Mouse (Mus musculus): ENCODE measurements at regions not wholly inside any gene's neighbourhood (a gene's known extent, or its start where the extent isn't known, plus 50 kb on each side); places are given as distances from the start of the nearest gene placed in this dataset.

GRCm38 (mm10) chr2:169057831-169058230, 102.4 kb upstream of the Zfp64 start:
- DNase-seq (ENCODE audit: low spot score in 2 of 2) = no peak

GRCm38 (mm10) chr2:169049947-169050346, 94.6 kb upstream of the Zfp64 start:
- no peak for DNase-seq (ENCODE audit: low spot score in 2 of 2)

DNA sequence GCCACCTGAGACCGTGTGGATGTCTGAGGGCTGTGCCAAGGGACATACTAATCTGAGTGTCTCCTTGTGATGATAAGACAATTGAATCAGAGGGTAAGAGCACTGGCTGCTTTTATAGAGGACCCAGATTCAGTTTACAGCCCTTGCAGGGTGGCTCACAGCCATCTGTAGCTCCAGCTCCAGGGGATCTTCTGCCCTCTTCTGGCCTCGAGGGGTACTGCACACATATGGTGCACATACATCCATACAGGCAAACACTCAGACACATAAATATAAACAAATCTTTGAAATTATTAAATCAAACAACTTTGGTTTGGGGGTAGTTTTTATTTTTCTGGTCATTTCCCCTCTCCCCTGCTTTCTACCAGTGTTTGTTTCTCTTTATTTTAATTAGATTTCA, 86.4 kb upstream of the Zfp64 start:
- DNase-seq (ENCODE audit: low spot score in 2 of 2) = no peak

- DNase-seq (ENCODE audit: low spot score in 2 of 2) = no peak
Measured at GRCm38 (mm10) chr2:169037975-169038374, 82.6 kb upstream of the Zfp64 start.

GRCm38 (mm10) chr2:169037519-169037918, 82.1 kb upstream of the Zfp64 start:
- DNase-seq (ENCODE audit: low spot score in 2 of 2) = no peak

DNA sequence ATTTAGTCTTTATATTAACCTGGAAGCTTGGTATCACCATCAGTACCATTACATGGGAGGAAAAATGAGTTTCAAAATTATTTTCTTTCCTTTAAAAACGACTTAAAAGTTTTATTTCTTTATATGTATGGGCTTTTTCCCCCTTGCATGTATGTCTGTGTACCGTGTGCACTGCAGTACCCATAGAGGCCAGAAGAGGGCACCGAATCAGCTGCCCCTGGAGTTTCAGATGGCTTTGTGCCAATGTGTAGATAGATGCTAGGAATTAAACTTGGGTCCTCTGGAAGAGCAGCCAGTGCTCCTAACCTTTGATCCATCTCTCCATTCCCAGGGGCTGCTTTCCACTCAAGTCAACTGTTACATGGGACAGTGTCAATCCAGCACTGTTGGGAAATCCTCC, 79.9 kb upstream of the Zfp64 start:
- peak in 1 of 2 experiments; percentile 6 for DNase-seq (ENCODE audit: low spot score in 2 of 2)

- DNase-seq (ENCODE audit: low spot score in 2 of 2) = no peak
Measured at GRCm38 (mm10) chr2:169033997-169034396, 78.6 kb upstream of the Zfp64 start.

GRCm38 (mm10) chr2:169033181-169033580, 77.8 kb upstream of the Zfp64 start:
- DNase-seq (ENCODE audit: low spot score in 2 of 2) = no peak

DNA sequence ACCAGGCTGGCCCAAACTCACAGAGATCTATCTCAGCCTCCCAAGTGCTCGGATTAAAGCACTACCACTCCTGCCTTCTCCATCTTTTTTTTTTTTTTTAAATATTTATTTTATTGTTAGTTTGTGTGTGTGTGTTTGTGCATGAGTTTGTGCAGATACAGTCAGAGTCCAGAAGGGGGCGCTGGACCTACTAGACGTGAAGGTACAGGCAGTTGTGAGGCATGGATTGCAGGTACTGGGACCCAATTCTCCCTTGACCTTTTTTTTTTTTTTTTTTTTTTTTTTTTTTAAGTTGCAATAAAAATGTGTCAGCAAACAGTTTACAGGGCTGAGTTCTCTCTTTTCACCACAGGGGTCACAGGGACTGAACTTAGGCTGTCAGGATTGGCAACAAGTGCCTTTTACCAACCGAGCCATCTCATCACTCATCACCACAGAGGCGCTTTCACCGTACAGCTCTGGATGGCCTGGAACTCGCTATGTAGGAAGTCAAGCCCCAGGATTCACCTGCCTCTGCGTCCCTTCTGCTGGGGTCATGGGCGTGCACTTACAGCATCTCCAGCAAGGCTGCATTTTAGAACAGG, 73.2 kb upstream of the Zfp64 start:
- no peak for DNase-seq (ENCODE audit: low spot score in 2 of 2)

- DNase-seq (ENCODE audit: low spot score in 2 of 2) = no peak
Measured at GRCm38 (mm10) chr2:169019037-169019436, 63.6 kb upstream of the Zfp64 start.

DNA sequence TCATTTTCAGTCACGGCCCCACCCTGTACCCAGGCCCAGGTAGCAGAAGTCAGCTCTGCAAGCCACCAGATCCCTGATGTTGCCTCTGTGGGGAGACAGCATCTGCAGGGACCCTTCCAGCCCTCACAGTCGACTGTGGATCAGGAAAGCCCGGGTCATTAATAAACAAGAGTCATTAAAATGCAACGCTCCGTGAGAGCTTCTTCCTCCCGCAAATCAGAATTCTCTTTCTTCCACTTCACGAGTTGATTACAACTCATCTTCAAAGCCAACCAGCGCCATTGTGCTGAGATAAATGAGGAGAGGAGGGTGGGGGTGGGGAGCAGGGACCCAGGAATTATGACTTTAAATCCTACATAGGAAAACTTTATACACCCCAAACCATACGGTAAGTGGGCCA, 54.9 kb upstream of the Zfp64 start:
- no peak for DNase-seq (ENCODE audit: low spot score in 2 of 2)

DNA sequence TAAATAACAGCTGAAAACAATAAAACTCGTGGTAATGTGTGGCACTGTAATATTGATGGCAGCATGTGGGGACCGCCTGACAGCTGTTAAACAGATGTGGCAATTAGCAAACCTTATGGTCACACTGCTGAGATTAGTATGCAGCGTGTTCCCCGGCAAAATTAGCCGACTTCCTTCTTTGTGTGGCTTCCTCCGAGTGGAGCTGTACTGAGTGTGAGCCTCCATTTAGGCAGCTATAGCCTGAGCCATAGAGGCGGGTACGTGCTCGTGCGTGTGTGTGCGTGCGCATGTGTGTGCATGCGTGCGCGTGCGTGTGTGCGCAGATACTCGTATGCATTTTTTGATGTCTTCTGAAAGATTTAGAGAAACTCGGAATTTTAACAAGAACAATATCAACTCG, 53.4 kb upstream of the Zfp64 start:
- no peak for DNase-seq (ENCODE audit: low spot score in 2 of 2)

- DNase-seq (ENCODE audit: low spot score in 2 of 2) = no peak
Measured at GRCm38 (mm10) chr2:169008333-169008732, 52.9 kb upstream of the Zfp64 start.

DNA sequence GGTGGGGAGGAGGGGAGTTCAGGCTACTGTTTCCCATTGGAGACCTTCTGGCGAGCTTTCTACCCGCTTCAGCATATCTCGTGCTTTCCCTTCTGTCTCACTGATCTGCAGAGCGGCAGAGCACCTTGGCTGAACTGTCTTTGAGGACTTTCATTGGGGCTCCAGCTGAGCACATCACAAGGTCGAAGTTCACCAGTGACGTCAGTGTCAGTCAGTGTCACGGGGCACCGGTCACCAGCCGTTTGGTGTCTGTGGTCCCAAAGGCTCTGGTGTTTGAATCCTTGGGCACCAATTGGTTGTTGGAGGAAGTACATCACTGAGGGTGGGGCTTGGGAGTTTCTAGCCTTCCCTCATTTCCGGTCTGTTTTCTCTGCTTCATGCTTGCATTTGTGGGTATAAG, 51.2 kb upstream of the Zfp64 start:
- no peak for DNase-seq (ENCODE audit: low spot score in 2 of 2)

- DNase-seq (ENCODE audit: low spot score in 2 of 2) = no peak
Measured at GRCm38 (mm10) chr2:169005810-169006209, 50.4 kb upstream of the Zfp64 start.

Small RNA genes in the stretch of these regions (microRNA-seq; reads per million reads assigned to microRNA genes)
- 0 reads per million in 2 experiments for gene Gm26469

Measured in left cerebral cortex, adult 18-20 months (tissue).